ENCODE assay signal across 27 mouse cellular contexts in the genomic region with DNA sequence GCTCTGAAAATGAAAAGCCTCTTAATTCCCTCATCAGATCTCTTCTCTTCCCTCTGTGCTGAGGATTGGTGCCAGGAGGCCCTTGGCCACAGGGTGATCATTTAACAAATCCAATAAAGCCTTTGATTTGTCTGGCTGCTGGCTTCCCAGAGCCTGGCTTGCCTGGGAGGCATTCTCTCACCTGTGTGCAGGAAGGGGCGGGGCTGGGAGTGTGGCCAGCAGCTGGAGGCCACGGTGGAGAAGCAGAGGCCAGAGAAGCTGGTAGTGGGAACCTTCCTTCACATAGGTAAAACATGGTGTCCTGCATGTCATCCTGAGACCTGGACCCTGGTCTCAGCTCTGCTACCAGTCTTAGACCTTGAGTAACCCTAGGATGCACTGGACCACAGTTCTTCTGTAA. TPM values are rescaled to one million over a fixed set of nuclear protein-coding genes. Genes with fewer than 3 reads are reported as not detected.
A peak's percentile ranks its signal among the peaks of the same experiment; 100 is the strongest.
DNase-seq lines count a peak whose midpoint lies in the region; TF ChIP-seq lines count a peak whose summit lies in the region.
"Had no signal": no experiment of that assay in that cellular context is flagged by ENCODE, and none has a peak within 500 bp of the region (broad histone marks: within the 10 kb centered on the region; RNA-seq: fewer than 3 reads in every experiment).

No protein-coding gene starts in this region.

- no peak for TF ChIP-seq CTCF in layer of hippocampus, adult 2 months (conservative IDR thresholded peaks at IDR 0.05)

- no peak overlapping the region for H3K4me3 ChIP-seq in layer of hippocampus, adult 2 months
- H3K4me3 ChIP-seq: embryonic facial prominence, embryonic 12.5 days; forebrain, embryonic 10.5 days; forebrain, embryonic 15.5 days; heart, embryonic 10.5 days; heart, embryonic 15.5 days; left cerebral cortex, adult 2 months; limb, embryonic 12.5 days; liver, embryonic 13.5 days had no signal

- peak overlapping the region; percentile 64; the same call in 1 of the 2 replicates for H3K27ac ChIP-seq in layer of hippocampus, adult 2 months
- H3K27ac ChIP-seq: embryonic facial prominence, embryonic 12.5 days; forebrain, embryonic 10.5 days; forebrain, embryonic 15.5 days; heart, embryonic 10.5 days; heart, embryonic 15.5 days; left cerebral cortex, adult 2 months; limb, embryonic 12.5 days; liver, embryonic 13.5 days had no signal

- DNase-seq in cerebellum, postnatal 10 days, result peak; percentile 28 to 43
- DNase-seq in cerebellum, postnatal 25 days, result no peak
- no peak for DNase-seq in layer of hippocampus, adult 2 months (ENCODE audit: low spot score in 2 of 2)
- DNase-seq in layer of hippocampus, adult 9-10 months (ENCODE audit: low spot score), result no peak
- DNase-seq in kidney, adult 8-10 months, result peak; percentile 49
- peak; percentile 52 to 80 for DNase-seq in kidney, postnatal 36 days
- no peak for DNase-seq in urinary bladder, adult 18-20 months (ENCODE audit: low spot score in 2 of 2)
- DNase-seq: adrenal gland, postnatal 36 days; cerebellum, adult 2 months; embryo, embryonic 11 days; gastrocnemius, postnatal 25 days; heart, adult 11 months; liver, embryonic 13.5 days; lung, adult 2 months; lung, postnatal 10 days; midbrain, embryonic 14.5 days; right cerebral cortex, adult 18-20 months; spleen, adult 18-20 months; thymus, adult 18-20 months; thymus, postnatal 25 days had no signal

RNA-seq across cellular contexts. Expression of gene Camk2n1, which starts 59.8 kb away (rescaled TPM):
- total RNA-seq in layer of hippocampus, adult 2 months (2021), result 100 to 1,000 TPM; 378 to 385 TPM

Comparison
In these comparisons a context has a peak if more than half of its experiments do, and no peak if none do; other contexts are left out.
1. DNase-seq: peak in cerebellum, postnatal 10 days (2 of 2), kidney, adult 8-10 months (2 of 2) and kidney, postnatal 36 days (2 of 2); none in cerebellum, postnatal 25 days (0 of 2), layer of hippocampus, adult 2 months (0 of 2), layer of hippocampus, adult 9-10 months (single experiment) and urinary bladder, adult 18-20 months (0 of 2).